Mouse (Mus musculus): Measurements from ENCODE around the gene Ube2e2.

DNA sequence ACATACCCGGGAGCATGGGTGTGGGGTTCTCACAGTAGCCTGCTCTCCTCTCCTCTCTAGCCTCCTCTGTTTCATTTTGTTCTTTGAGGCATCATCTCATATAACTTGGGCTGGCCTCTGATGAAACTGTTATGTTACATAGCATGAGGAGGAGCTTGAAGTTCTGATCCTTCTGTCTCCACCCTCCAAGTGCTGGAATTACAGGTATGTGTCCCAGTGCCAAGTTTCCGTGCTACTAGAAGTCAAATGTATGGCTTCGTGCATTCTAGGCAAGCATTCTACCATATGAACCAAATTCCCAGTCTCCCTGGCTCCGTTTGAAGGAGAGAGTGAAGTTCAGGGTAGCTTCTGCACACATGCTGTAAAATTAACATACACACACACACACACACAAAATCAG lies 363.6 kb downstream of the Ube2e2 start:
- no peak for TF ChIP-seq CTCF (IDR thresholded peaks at IDR 0.05; ENCODE audit: insufficient read depth, low read depth, low read length)
- no peak for TF ChIP-seq POLR2A (IDR thresholded peaks at IDR 0.05; ENCODE audit: insufficient read depth, low read depth, low read length)

All from olfactory bulb, adult 2 months (tissue).